28 mouse cellular contexts compared by ENCODE assay signal in genomic region chr5:135322197-135322596, GRCm38 (mm10). TPM values are rescaled to one million over a fixed set of nuclear protein-coding genes. Genes with fewer than 3 reads are reported as not detected.
DNase-seq lines count a peak whose midpoint lies in the region; TF ChIP-seq lines count a peak whose summit lies in the region.
"Had no signal": no experiment of that assay in that cellular context is flagged by ENCODE, and none has a peak within 500 bp of the region (broad histone marks: within the 10 kb centered on the region; RNA-seq: fewer than 3 reads in every experiment).

No protein-coding gene starts in this region.

- no peak overlapping the region for H3K9ac ChIP-seq in CH12.LX (ENCODE audit: insufficient read depth, low read depth)
- no peak overlapping the region for H3K9ac ChIP-seq in ES-E14 (ENCODE audit: insufficient read depth, low read depth, low read length, poor library complexity, severe bottlenecking)
- no peak overlapping the region for H3K9ac ChIP-seq in MEL (ENCODE audit: control insufficient read depth, low read depth, low read length, poor library complexity, severe bottlenecking)

- DNase-seq in CH12.LX (ENCODE audit: extremely low read depth) (no peak), ES-CJ7 (ENCODE audit: low read depth, low spot score) (peak; percentile 27), ES-E14 (ENCODE audit: low read depth, low spot score) (no peak), MEL (ENCODE audit: low read depth, low spot score) (peak; percentile 17)
- DNase-seq in layer of hippocampus, adult 18-20 months (ENCODE audit: low spot score in 2 of 2) = no peak
- no peak for DNase-seq in kidney, postnatal 25 days
- no peak for DNase-seq in cerebellum, adult 11 months
- DNase-seq in cerebellum, adult 2 months = no peak
- DNase-seq: adrenal gland, adult 2 months; adrenal gland, adult 8-10 months; adrenal gland, postnatal 10 days; adrenal gland, postnatal 14 days; adrenal gland, postnatal 25 days; adrenal gland, postnatal 36 days; B cell, adult 2 months; cerebellum, adult 11-12 months; cerebellum, adult 18-20 months; cerebellum, adult 8-10 months; cerebellum, adult 9-10 months; cerebellum, adult 9-11 months; cerebellum, postnatal 10 days had no signal

- dilution Hi-C loops in CH12.LX (cut with MboI; ENCODE audit: extremely low pct_ligation_motif_present, extremely low pct_unique_long_range_greater_than_20kb, low sequenced_read_pairs) = no loop called here

- H3K4me3 ChIP-seq in CH12.LX (replicated peaks in 1 of 3; ENCODE audit: low read depth in 2 of 3, low read length in 2 of 3, poor library complexity in 1 of 3) = no peak overlapping the region
- H3K4me3 ChIP-seq in ES-E14 (ENCODE audit: insufficient read depth in 1 of 2, low read depth in 1 of 2, low read length in 2 of 2, poor library complexity in 1 of 2, severe bottlenecking in 1 of 2) = no peak overlapping the region
- H3K4me3 ChIP-seq in MEL (ENCODE audit: control insufficient read depth in 1 of 2, insufficient read depth in 1 of 2, low read depth in 2 of 2, low read length in 2 of 2) = no peak overlapping the region
- no peak overlapping the region for H3K4me3 ChIP-seq in cerebellum, adult 2 months (replicated peaks; ENCODE audit: insufficient read depth, low read depth, low read length)

- TF ChIP-seq CTCF in CH12.LX (conservative IDR thresholded peaks at IDR 0.05 in 1 of 2, IDR thresholded peaks at IDR 0.05 in 1 of 2; ENCODE audit: low read depth in 2 of 2, low read length in 2 of 2) (no peak), MEL (IDR thresholded peaks at IDR 0.05 in 2 of 3, conservative IDR thresholded peaks at IDR 0.05 in 1 of 3; ENCODE audit: control insufficient read depth in 1 of 3, insufficient read depth in 1 of 3, low read depth in 2 of 3, low read length in 3 of 3, poor library complexity in 1 of 3, severe bottlenecking in 1 of 3) (no peak)
- no peak for TF ChIP-seq CTCF in cerebellum, adult 2 months (IDR thresholded peaks at IDR 0.05; ENCODE audit: borderline replicate concordance, insufficient read depth, low read depth, low read length)

- TF ChIP-seq POLR2A in CH12.LX (IDR thresholded peaks at IDR 0.05; ENCODE audit: low read depth, low read length) (no peak), MEL (IDR thresholded peaks at IDR 0.05; ENCODE audit: control insufficient read depth in 1 of 2, insufficient read depth in 1 of 2, low read depth in 1 of 2, low read length in 2 of 2, poor library complexity in 1 of 2) (no peak)
- TF ChIP-seq POLR2A in cerebellum, adult 2 months (IDR thresholded peaks at IDR 0.05; ENCODE audit: borderline replicate concordance, insufficient read depth, low read length) = no peak

- H3K36me3 ChIP-seq in CH12.LX (replicated peaks in 1 of 2; ENCODE audit: control insufficient read depth in 1 of 2, insufficient read depth in 1 of 2, low read length in 1 of 2) (no peaks in the 10 kb centered on the region), ES-E14 (ENCODE audit: control insufficient read depth, insufficient read depth, low read length, poor library complexity, severe bottlenecking) (no peaks in the 10 kb centered on the region), MEL (ENCODE audit: control insufficient read depth in 1 of 2, insufficient read depth in 2 of 2, low read length in 2 of 2) (no peaks in the 10 kb centered on the region)
- H3K36me3 ChIP-seq: G1E had no signal

- H3K4me2 ChIP-seq in CH12.LX (ENCODE audit: insufficient read depth, low read depth, poor library complexity, severe bottlenecking) = no peak overlapping the region

- TF ChIP-seq RAD21 in CH12.LX (IDR thresholded peaks at IDR 0.05; ENCODE audit: low read depth, low read length) (no peak), MEL (IDR thresholded peaks at IDR 0.05; ENCODE audit: low read depth, low read length) (no peak)

- H3K79me2 ChIP-seq in CH12.LX (replicated peaks; ENCODE audit: control insufficient read depth, extremely low read depth, insufficient read depth, poor library complexity, severe bottlenecking) = no peaks in the 10 kb centered on the region
- H3K79me2 ChIP-seq in MEL (ENCODE audit: control insufficient read depth, insufficient read depth, low read length, poor library complexity) = no peaks in the 10 kb centered on the region

- H3K27ac ChIP-seq in CH12.LX (ENCODE audit: insufficient read depth, low read depth) = no peak overlapping the region
- H3K27ac ChIP-seq in ES-E14 (ENCODE audit: insufficient read depth, low read depth, low read length, poor library complexity, severe bottlenecking) = no peak overlapping the region
- H3K27ac ChIP-seq in MEL (ENCODE audit: control insufficient read depth, low read depth, low read length) = no peak overlapping the region
- no peak overlapping the region for H3K27ac ChIP-seq in cerebellum, adult 2 months (ENCODE audit: insufficient read depth, low read length)

- H3K9me3 ChIP-seq in CH12.LX (replicated peaks; ENCODE audit: low read length) (no peaks in the 10 kb centered on the region), ES-E14 (ENCODE audit: control insufficient read depth, insufficient read depth, low read depth, low read length) (no peaks in the 10 kb centered on the region), MEL (replicated peaks; ENCODE audit: insufficient read depth, low read length) (no peaks in the 10 kb centered on the region)
- H3K9me3 ChIP-seq: G1E had no signal

- H3K27me3 ChIP-seq in CH12.LX (replicated peaks) = peaks cover 5% of the 10 kb centered on the region
- H3K27me3 ChIP-seq in MEL (ENCODE audit: control insufficient read depth in 1 of 2, insufficient read depth in 2 of 2, low read length in 2 of 2) = peaks cover 11 to 21% of the 10 kb centered on the region in 2 experiments
- H3K27me3 ChIP-seq in cerebellum, adult 2 months (ENCODE audit: control insufficient read depth, insufficient read depth, low read length) = no peaks in the 10 kb centered on the region

- peaks cover 7 to 13% of the 10 kb centered on the region in 2 experiments for H3K4me1 ChIP-seq in CH12.LX (ENCODE audit: control insufficient read depth in 1 of 2, insufficient read depth in 2 of 2)
- no peaks in the 10 kb centered on the region for H3K4me1 ChIP-seq in ES-E14 (ENCODE audit: control insufficient read depth in 2 of 2, insufficient read depth in 2 of 2, low read length in 2 of 2, poor library complexity in 1 of 2)
- H3K4me1 ChIP-seq in MEL (ENCODE audit: control insufficient read depth in 1 of 2, insufficient read depth in 2 of 2, low read length in 2 of 2) = no peaks in the 10 kb centered on the region
- no peaks in the 10 kb centered on the region for H3K4me1 ChIP-seq in cerebellum, adult 2 months (ENCODE audit: control insufficient read depth, insufficient read depth, low read length)

- in situ Hi-C loops in CH12.LX (cut with MboI; ENCODE audit: low pct_ligation_motif_present, low pct_unique_long_range_greater_than_20kb, low sequenced_read_pairs) = no loop called here
- in situ Hi-C loops in ES-E14 (cut with MboI; ENCODE audit: low sequenced_read_pairs in 2 of 2, unreplicated experiment in 2 of 2) = no loop called here

- TF ChIP-seq EP300 in CH12.LX (IDR thresholded peaks at IDR 0.05; ENCODE audit: low read length) (no peak), MEL (IDR thresholded peaks at IDR 0.05; ENCODE audit: low read depth in 1 of 2, low read length in 2 of 2) (no peak)

- WGBS in cerebellum, adult 2 months = 90% methylated on average over 1 of the region's 1 CpGs

TF ChIP-seq in CH12.LX, 34 proteins besides CTCF, POLR2A, EP300 and RAD21 (continues in another document):
- TF ChIP-seq MXI1 (IDR thresholded peaks at IDR 0.05; ENCODE audit: low read depth, low read length) = no peak
- no peak for TF ChIP-seq BHLHE40 (IDR thresholded peaks at IDR 0.05; ENCODE audit: low read depth, low read length)
- no peak for TF ChIP-seq SMC3 (IDR thresholded peaks at IDR 0.05; ENCODE audit: low read depth, low read length)

TF ChIP-seq in ES-E14, 5 proteins besides CTCF, POLR2A, EP300 and RAD21:
- no peak for TF ChIP-seq ZC3H11A (IDR thresholded peaks at IDR 0.05; ENCODE audit: borderline replicate concordance, low read depth, low read length)
- 0 out of 2 replicates have a peak, but pooled peaks have one; percentile 41 for TF ChIP-seq HCFC1 (IDR thresholded peaks at IDR 0.05; ENCODE audit: borderline replicate concordance, insufficient read depth, low read length)

TF ChIP-seq in MEL, 35 proteins besides CTCF, POLR2A, EP300 and RAD21 (continues in another document):
- TF ChIP-seq KAT2A (conservative IDR thresholded peaks at IDR 0.05; ENCODE audit: low read depth, low read length) (no peak), NRF1 (IDR thresholded peaks at IDR 0.05; ENCODE audit: insufficient read depth, low read depth, low read length, poor library complexity, severe bottlenecking) (0 out of 2 replicates have a peak, but pooled peaks have one; percentile 8), HCFC1 (IDR thresholded peaks at IDR 0.05; ENCODE audit: low read depth, low read length) (peak; percentile 46; the same call in 1 of the 2 replicates)

RNA-seq across cellular contexts. Expression of gene Fkbp6, which starts 27.6 kb away (rescaled TPM):
- total RNA-seq in CH12.LX (2012; rRNA removed) = not detected in 2 replicates
- total RNA-seq in CH12.LX (2014; rRNA removed) = not detected in 2 replicates
- not detected in 2 replicates for polyA plus RNA-seq in CH12.LX (2012; ENCODE audit: insufficient read length, low read depth)
- total RNA-seq in ES-E14 (2012; rRNA removed) = 6.4 and 20.1 TPM in 2 replicates
- 0.19 TPM in 1 of 2 replicates, not detected in the other for total RNA-seq in MEL (2012; rRNA removed)
- under 1 TPM in 1 of 2 experiments, not detected in 1; 0.10 TPM for polyA plus RNA-seq in MEL (2012; ENCODE audit: insufficient read depth in 1 of 2, insufficient read length in 2 of 2, low read depth in 1 of 2, low replicate concordance in 2 of 2, missing spikeins in 1 of 2)
- total RNA-seq in layer of hippocampus, adult 18-20 months (2021) = under 1 TPM in 1 of 2 experiments, not detected in 1; 0.72 TPM
- polyA plus RNA-seq in cerebellum, adult 2 months (2012; rRNA removed) = not detected in 2 replicates
- total RNA-seq: adrenal gland, adult 2 months; adrenal gland, postnatal 14 days; adrenal gland, postnatal 36 days; G1E had no signal
- polyA plus RNA-seq: activated CD4-positive, CD25-positive, alpha-beta regulatory T cell, adult 4 months; adrenal gland, adult 2 months; C2C12; CD4-positive, CD25-positive, alpha-beta regulatory T cell, adult 4 months; G1E; Patski had no signal

RNA-seq across cellular contexts. Expression of gene Trim50, which starts 30.9 kb away (rescaled TPM):
- not detected in 2 replicates for total RNA-seq in CH12.LX (2012; rRNA removed)
- not detected in 2 replicates for total RNA-seq in CH12.LX (2014; rRNA removed)
- polyA plus RNA-seq in CH12.LX (2012; ENCODE audit: insufficient read length, low read depth) = not detected in 2 replicates
- total RNA-seq in ES-E14 (2012; rRNA removed) = 0.11 TPM in 1 of 2 replicates, not detected in the other
- total RNA-seq in MEL (2012; rRNA removed) = not detected in 2 replicates
- polyA plus RNA-seq in MEL (2012; ENCODE audit: insufficient read depth in 1 of 2, insufficient read length in 2 of 2, low read depth in 1 of 2, low replicate concordance in 2 of 2, missing spikeins in 1 of 2) = not detected
- total RNA-seq in layer of hippocampus, adult 18-20 months (2021) = not detected
- polyA plus RNA-seq in cerebellum, adult 2 months (2012; rRNA removed) = 0.08 TPM in 1 of 2 replicates, not detected in the other
- total RNA-seq: adrenal gland, adult 18-20 months; adrenal gland, adult 2 months; adrenal gland, adult 8-10 months; adrenal gland, postnatal 10 days; adrenal gland, postnatal 14 days; adrenal gland, postnatal 25 days; adrenal gland, postnatal 36 days had no signal
- polyA plus RNA-seq: adrenal gland, adult 2 months; brain, embryonic 14.5 days; C2C12; CD4-positive, CD25-positive, alpha-beta regulatory T cell, adult 4 months; G1E; Patski had no signal

RNA-seq across cellular contexts. Expression of gene Nsun5, which starts 47.6 kb away (rescaled TPM):
- total RNA-seq in CH12.LX (2012; rRNA removed) (27.6 and 37.4 TPM in 2 replicates), CH12.LX (2014; rRNA removed) (30.0 and 30.9 TPM in 2 replicates), ES-E14 (2012; rRNA removed) (40.2 and 54.5 TPM in 2 replicates), MEL (2012; rRNA removed) (70.8 and 90.0 TPM in 2 replicates)
- polyA plus RNA-seq in CH12.LX (2012; ENCODE audit: insufficient read length, low read depth) (36.6 and 42.2 TPM in 2 replicates), MEL (2012; ENCODE audit: insufficient read depth in 1 of 2, insufficient read length in 2 of 2, low read depth in 1 of 2, low replicate concordance in 2 of 2, missing spikeins in 1 of 2) (100 to 1,000 TPM in 1 of 2 experiments, 10 to 100 TPM in 1; 97.5 to 178 TPM)
- 10 to 100 TPM; 21.4 to 24.1 TPM for total RNA-seq in layer of hippocampus, adult 18-20 months (2021)
- 41.8 and 45.6 TPM in 2 replicates for polyA plus RNA-seq in cerebellum, adult 2 months (2012; rRNA removed)

Comparison
In these comparisons a context has a peak if more than half of its experiments do, and no peak if none do; other contexts are left out.
1. DNase-seq: peak in ES-CJ7 (single experiment) and MEL (single experiment); none in CH12.LX (single experiment), ES-E14 (single experiment), layer of hippocampus, adult 18-20 months (0 of 2), kidney, postnatal 25 days (0 of 2), cerebellum, adult 11 months (single experiment) and cerebellum, adult 2 months (0 of 2).
2. Of the 35 proteins assayed by ChIP-seq in both MEL and CH12.LX: peak only in MEL: none; only in CH12.LX: RCOR1; in both: HCFC1 and NRF1; in neither: 32.